Mouse (Mus musculus): ENCODE measurements around the gene Afap1l2.

The Afap1l2 gene

GRCm38 (mm10) chr19:56877364-56877763 is 130.7 kb downstream of the Afap1l2 start:
- no peak for DNase-seq (ENCODE audit: low spot score)

- peak; percentile 44 for DNase-seq (ENCODE audit: low spot score)
These were observed 133.3 kb downstream of the Afap1l2 start for GRCm38 (mm10) chr19:56874601-56875315.

- peak; percentile 62 for DNase-seq (ENCODE audit: low spot score)
These were observed 134.0 kb downstream of the Afap1l2 start, which contains the start of gene Vwa2 for GRCm38 (mm10) chr19:56873816-56874600. TSS of gene Vwa2 (plus strand) at chr19:56874249.

DNA sequence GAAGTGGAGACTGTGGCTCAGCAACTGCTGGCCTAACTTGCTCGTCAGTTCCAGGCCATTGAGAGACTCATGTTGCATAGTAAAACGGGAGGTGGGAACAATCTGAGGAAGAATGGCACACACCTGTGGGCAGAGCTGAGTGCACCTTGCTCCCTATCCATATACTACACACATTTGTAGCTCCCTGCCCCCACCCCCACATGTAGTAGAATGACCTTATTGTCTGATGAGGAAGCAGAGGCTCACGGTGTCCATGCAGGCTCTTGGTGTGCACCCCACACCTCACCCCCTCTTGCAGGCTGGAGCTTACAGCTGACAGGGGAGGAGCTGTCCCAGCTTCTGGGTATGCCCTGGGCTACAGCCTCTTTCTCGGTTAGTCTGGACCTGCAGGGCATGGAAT is 140.3 kb downstream of the Afap1l2 start:
- no peak for DNase-seq (ENCODE audit: low spot score)
